Comparison of ENCODE assay signal across 8 mouse cellular contexts in genomic region chr17:80167851-80168251, GRCm38 (mm10). TPM values are rescaled to one million over a fixed set of nuclear protein-coding genes. Genes with fewer than 3 reads are reported as not detected.
DNase-seq lines count a peak whose midpoint lies in the region; ATAC-seq lines count a peak whose summit lies in the region.

No protein-coding gene starts in this region.

- no peak overlapping the region for H3K9ac ChIP-seq in hindbrain, embryonic 12.5 days
- H3K9ac ChIP-seq in heart, embryonic 12.5 days, result no peak overlapping the region
- no peak overlapping the region for H3K9ac ChIP-seq in stomach, embryonic 14.5 days (replicated peaks; ENCODE audit: low read depth, low read length)

- no peak overlapping the region for H3K27ac ChIP-seq in hindbrain, embryonic 12.5 days
- no peak overlapping the region for H3K27ac ChIP-seq in hindbrain, embryonic 10.5 days
- no peak overlapping the region for H3K27ac ChIP-seq in heart, embryonic 12.5 days (ENCODE audit: poor library complexity, severe bottlenecking)
- H3K27ac ChIP-seq in stomach, embryonic 14.5 days (ENCODE audit: low read length), result no peak overlapping the region

- no peaks in the 10 kb centered on the region for H3K36me3 ChIP-seq in hindbrain, embryonic 12.5 days
- no peaks in the 10 kb centered on the region for H3K36me3 ChIP-seq in hindbrain, embryonic 10.5 days
- no peaks in the 10 kb centered on the region for H3K36me3 ChIP-seq in heart, embryonic 12.5 days
- H3K36me3 ChIP-seq in stomach, embryonic 14.5 days (ENCODE audit: control insufficient read depth, insufficient read depth, low read length), result no peaks in the 10 kb centered on the region

- peaks cover 18% of the 10 kb centered on the region for H3K4me1 ChIP-seq in hindbrain, embryonic 12.5 days
- peaks cover 25% of the 10 kb centered on the region for H3K4me1 ChIP-seq in hindbrain, embryonic 10.5 days (replicated peaks)
- H3K4me1 ChIP-seq in heart, embryonic 12.5 days (replicated peaks), result peaks cover 30% of the 10 kb centered on the region
- H3K4me1 ChIP-seq in stomach, embryonic 14.5 days (ENCODE audit: control insufficient read depth, insufficient read depth, low read length), result peaks cover 17% of the 10 kb centered on the region

- no peak for DNase-seq in hindbrain, embryonic 10.5 days (ENCODE audit: low spot score)
- DNase-seq in brain, adult 2 months (ENCODE audit: low read depth, low spot score), result peak; percentile 75
- DNase-seq in kidney, postnatal 4 days, result peak; percentile 17 to 46
- DNase-seq in testis, postnatal 14 days (ENCODE audit: low spot score), result no peak
- DNase-seq in urinary bladder, postnatal 10 days (ENCODE audit: low spot score), result no peak

- no peaks in the 10 kb centered on the region for H3K27me3 ChIP-seq in hindbrain, embryonic 12.5 days
- no peaks in the 10 kb centered on the region for H3K27me3 ChIP-seq in hindbrain, embryonic 10.5 days (ENCODE audit: insufficient read depth, poor library complexity, severe bottlenecking)
- H3K27me3 ChIP-seq in heart, embryonic 12.5 days (replicated peaks), result no peaks in the 10 kb centered on the region
- H3K27me3 ChIP-seq in stomach, embryonic 14.5 days (ENCODE audit: control insufficient read depth, insufficient read depth, low read length), result no peaks in the 10 kb centered on the region

- no peak overlapping the region; the same call in 1 of the 2 replicates for H3K4me2 ChIP-seq in hindbrain, embryonic 12.5 days (replicated peaks)
- peak overlapping the region; percentile 61 for H3K4me2 ChIP-seq in heart, embryonic 12.5 days
- H3K4me2 ChIP-seq in stomach, embryonic 14.5 days (replicated peaks; ENCODE audit: low read depth, low read length), result peak overlapping the region; percentile 42; the same call in 1 of the 2 replicates

- no peak overlapping the region for H3K4me3 ChIP-seq in hindbrain, embryonic 12.5 days
- H3K4me3 ChIP-seq in hindbrain, embryonic 10.5 days, result no peak overlapping the region
- no peak overlapping the region for H3K4me3 ChIP-seq in heart, embryonic 12.5 days
- no peak overlapping the region for H3K4me3 ChIP-seq in stomach, embryonic 14.5 days (ENCODE audit: low read depth, low read length)

- peak; percentile 42 for ATAC-seq in hindbrain, embryonic 12.5 days (ENCODE audit: low FRiP score)
- no peak for ATAC-seq in heart, embryonic 12.5 days (ENCODE audit: insufficient number of reproducible peaks, low FRiP score)
- ATAC-seq in stomach, embryonic 14.5 days (ENCODE audit: insufficient number of reproducible peaks, insufficient read depth, low FRiP score, low read depth), result no peak

- no peaks in the 10 kb centered on the region for H3K9me3 ChIP-seq in hindbrain, embryonic 12.5 days (replicated peaks)
- H3K9me3 ChIP-seq in hindbrain, embryonic 10.5 days, result no peaks in the 10 kb centered on the region
- no peaks in the 10 kb centered on the region for H3K9me3 ChIP-seq in heart, embryonic 12.5 days (replicated peaks)
- no peaks in the 10 kb centered on the region for H3K9me3 ChIP-seq in stomach, embryonic 14.5 days (ENCODE audit: control insufficient read depth, low read depth, low read length)

- 58% methylated on average over 7 of the region's 7 CpGs for WGBS in hindbrain, embryonic 12.5 days
- 63% methylated on average over 7 of the region's 7 CpGs for WGBS in hindbrain, embryonic 10.5 days
- WGBS in heart, embryonic 12.5 days, result 26% methylated on average over 7 of the region's 7 CpGs
- WGBS in stomach, embryonic 14.5 days, result 43% methylated on average over 7 of the region's 7 CpGs

RNA-seq across cellular contexts. Expression of gene Srsf7, which starts 39.3 kb away (rescaled TPM):
- 592 and 633 TPM in 2 replicates for polyA plus RNA-seq in hindbrain, embryonic 12.5 days (2016; fragmentation: Nextera tagmentation; extraction: Ambion mirVana)
- polyA plus RNA-seq in hindbrain, embryonic 10.5 days (2016; fragmentation: Nextera tagmentation; extraction: Ambion mirVana), result 651 and 806 TPM in 2 replicates
- polyA plus RNA-seq in heart, embryonic 12.5 days (2016; fragmentation: Nextera tagmentation; extraction: Ambion mirVana), result 349 and 357 TPM in 2 replicates
- 597 and 627 TPM in 2 replicates for polyA plus RNA-seq in stomach, embryonic 14.5 days (2014; fragmentation: Nextera tagmentation; extraction: Ambion mirVana)

RNA-seq across cellular contexts. Expression of gene Ttc39d, which starts 39.4 kb away (rescaled TPM):
- polyA plus RNA-seq in hindbrain, embryonic 12.5 days (2016; fragmentation: Nextera tagmentation; extraction: Ambion mirVana), result 0.14 and 0.30 TPM in 2 replicates
- polyA plus RNA-seq in hindbrain, embryonic 10.5 days (2016; fragmentation: Nextera tagmentation; extraction: Ambion mirVana), result 0.16 TPM in 2 replicates
- polyA plus RNA-seq in heart, embryonic 12.5 days (2016; fragmentation: Nextera tagmentation; extraction: Ambion mirVana), result 0.06 and 0.15 TPM in 2 replicates
- 0.13 TPM in 1 of 2 replicates, not detected in the other for polyA plus RNA-seq in stomach, embryonic 14.5 days (2014; fragmentation: Nextera tagmentation; extraction: Ambion mirVana)

RNA-seq across cellular contexts. Expression of gene Galm, which starts 40.6 kb away (rescaled TPM):
- polyA plus RNA-seq in hindbrain, embryonic 12.5 days (2016; fragmentation: Nextera tagmentation; extraction: Ambion mirVana), result 8.5 and 9.1 TPM in 2 replicates
- 8.4 and 10.2 TPM in 2 replicates for polyA plus RNA-seq in hindbrain, embryonic 10.5 days (2016; fragmentation: Nextera tagmentation; extraction: Ambion mirVana)
- polyA plus RNA-seq in heart, embryonic 12.5 days (2016; fragmentation: Nextera tagmentation; extraction: Ambion mirVana), result 10.0 TPM in 2 replicates
- polyA plus RNA-seq in stomach, embryonic 14.5 days (2014; fragmentation: Nextera tagmentation; extraction: Ambion mirVana), result 19.3 and 20.0 TPM in 2 replicates

RNA-seq across cellular contexts. Expression of gene Gemin6, which starts 56.4 kb away (rescaled TPM):
- polyA plus RNA-seq in hindbrain, embryonic 12.5 days (2016; fragmentation: Nextera tagmentation; extraction: Ambion mirVana), result 23.2 and 25.6 TPM in 2 replicates
- 38.2 and 53.9 TPM in 2 replicates for polyA plus RNA-seq in hindbrain, embryonic 10.5 days (2016; fragmentation: Nextera tagmentation; extraction: Ambion mirVana)
- 25.8 and 27.4 TPM in 2 replicates for polyA plus RNA-seq in heart, embryonic 12.5 days (2016; fragmentation: Nextera tagmentation; extraction: Ambion mirVana)
- polyA plus RNA-seq in stomach, embryonic 14.5 days (2014; fragmentation: Nextera tagmentation; extraction: Ambion mirVana), result 36.1 and 40.7 TPM in 2 replicates

Comparison
In these comparisons a context has a peak if more than half of its experiments do, and no peak if none do; other contexts are left out.
1. DNase-seq: peak in brain, adult 2 months (single experiment) and kidney, postnatal 4 days (2 of 2); none in hindbrain, embryonic 10.5 days (single experiment), testis, postnatal 14 days (single experiment) and urinary bladder, postnatal 10 days (single experiment).